Mouse (Mus musculus) ES-CJ7 (cell line): ENCODE data around the gene Sigirr.

Experiments used
- DNase-seq: peaks from one replicate; pipeline ENCODE4 v3.0.0; 2011; ENCODE audit warnings: low read depth, low spot score

Gene Sigirr

GRCm38 (mm10) chr7:141097177-141097576, 3.2 kb downstream of the Sigirr start:
- no peak for DNase-seq

GRCm38 (mm10) chr7:141096649-141097056, 3.7 kb downstream of the Sigirr start:
- peak; percentile 78 for DNase-seq

- DNase-seq, result no peak
Measured at GRCm38 (mm10) chr7:141096021-141096420, 4.4 kb downstream of the Sigirr start.

GRCm38 (mm10) chr7:141094487-141095205, 5.7 kb downstream of the Sigirr start:
- DNase-seq, result no peak

GRCm38 (mm10) chr7:141093950-141094349, 6.4 kb downstream of the Sigirr start:
- DNase-seq, result no peak

- DNase-seq, result peak; percentile 93
Measured at GRCm38 (mm10) chr7:141092051-141092735, 8.2 kb downstream of the Sigirr start.

GRCm38 (mm10) chr7:141090228-141090627, 10.1 kb downstream of the Sigirr start:
- no peak for DNase-seq

- DNase-seq, result no peak
Measured at GRCm38 (mm10) chr7:141088473-141088872, 11.9 kb downstream of the Sigirr start.

- DNase-seq, result peak; percentile 75
Measured at GRCm38 (mm10) chr7:141087894-141088293, 12.5 kb downstream of the Sigirr start.

GRCm38 (mm10) chr7:141079481-141080449, 20.6 kb downstream of the Sigirr start:
- DNase-seq, result no peak

- no peak for DNase-seq
Measured at GRCm38 (mm10) chr7:141078876-141079275, 21.5 kb downstream of the Sigirr start.

GRCm38 (mm10) chr7:141077841-141078240, 22.5 kb downstream of the Sigirr start, which contains the start of gene Pkp3:
TSS of gene Pkp3 (plus strand) at chr7:141078218.
- no peak for DNase-seq

- DNase-seq, result no peak
Measured at GRCm38 (mm10) chr7:141073782-141074181, 26.6 kb downstream of the Sigirr start.

- peak; percentile 67 for DNase-seq
Measured at GRCm38 (mm10) chr7:141072017-141072745, 28.2 kb downstream of the Sigirr start.

GRCm38 (mm10) chr7:141070058-141070862, 30.1 kb downstream of the Sigirr start:
- peak; percentile 94 for DNase-seq

- DNase-seq, result no peak
Measured at GRCm38 (mm10) chr7:141068351-141068750, 32.0 kb downstream of the Sigirr start.

- DNase-seq, result no peak
Measured at GRCm38 (mm10) chr7:141064576-141064975, 35.8 kb downstream of the Sigirr start.

- peak; percentile 65 for DNase-seq
Measured at GRCm38 (mm10) chr7:141064175-141064574, 36.2 kb downstream of the Sigirr start.

GRCm38 (mm10) chr7:141063353-141063752, 37.0 kb downstream of the Sigirr start:
- DNase-seq, result no peak

GRCm38 (mm10) chr7:141062525-141062924, 37.8 kb downstream of the Sigirr start:
- DNase-seq, result no peak
